Mouse (Mus musculus) brain, embryonic 14.5 days (tissue): ENCODE measurements at regions not wholly inside any gene's neighbourhood (a gene's known extent, or its start where the extent isn't known, plus 50 kb on each side); places are given as distances from the start of the nearest gene placed in this dataset.

Source experiments
- CTCF ChIP-seq: fragments of 200-500 bp; IDR thresholded peaks from 2 replicates; pipeline ENCODE4 v1.5.1; 2012; ENCODE audit warnings: inconsistent platforms, mild to moderate bottlenecking, moderate library complexity, borderline replicate concordance; ENCODE audit not compliant: insufficient read depth, insufficient read length; ENCODE audit errors: extremely low read depth
- POLR2A ChIP-seq: fragments of 200-500 bp; IDR thresholded peaks from 2 replicates; pipeline ENCODE4 v1.6.1; 2012; ENCODE audit warnings: mild to moderate bottlenecking, inconsistent platforms, borderline replicate concordance; ENCODE audit not compliant: poor library complexity, insufficient read depth, insufficient read length, severe bottlenecking; ENCODE audit errors: extremely low read depth

- no peak for TF ChIP-seq CTCF
- no peak for TF ChIP-seq POLR2A
These were observed 63.9 kb downstream of the Tmco5 start for GRCm38 (mm10) chr2:116942321-116942791.
